Comparison of ENCODE assay signal across 34 mouse cellular contexts in the genomic region with DNA sequence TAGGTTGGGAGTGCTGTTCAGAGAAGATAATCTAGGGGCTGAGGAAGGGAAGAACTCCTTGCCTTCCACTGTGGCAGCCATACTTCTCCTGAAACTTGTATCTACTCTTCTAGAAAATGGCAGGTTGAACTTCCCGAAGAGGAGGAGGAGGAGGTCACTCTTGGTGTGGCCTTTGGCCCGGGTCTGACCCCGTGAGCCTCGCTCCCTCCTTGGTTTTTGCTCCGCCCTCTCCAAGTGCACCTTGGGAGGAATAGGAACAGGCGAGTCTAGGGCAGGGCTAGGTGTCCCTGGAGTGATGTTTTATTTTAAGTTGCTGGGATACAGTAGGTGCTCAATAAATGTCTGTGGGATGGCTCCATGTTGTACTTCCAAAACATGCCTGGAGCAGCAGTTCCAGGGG. TPM values are rescaled to one million over a fixed set of nuclear protein-coding genes. Genes with fewer than 3 reads are reported as not detected.
A peak's percentile ranks its signal among the peaks of the same experiment; 100 is the strongest.
DNase-seq lines count a peak whose midpoint lies in the region; ATAC-seq and TF ChIP-seq lines count a peak whose summit lies in the region.
"Had no signal": no experiment of that assay in that cellular context is flagged by ENCODE, and none has a peak within 500 bp of the region (broad histone marks: within the 10 kb centered on the region; RNA-seq: fewer than 3 reads in every experiment).

No protein-coding gene starts in this region.

- H3K4me1 ChIP-seq in hindbrain, embryonic 15.5 days (replicated peaks) = peaks cover 44% of the 10 kb centered on the region
- H3K4me1 ChIP-seq in hindbrain, embryonic 12.5 days = peaks cover 64% of the 10 kb centered on the region
- H3K4me1 ChIP-seq in E14TG2a.4 (replicated peaks; ENCODE audit: low read depth, low read length) = peaks cover 97% of the 10 kb centered on the region
- peaks cover 6% of the 10 kb centered on the region for H3K4me1 ChIP-seq in ES-Bruce4 (ENCODE audit: control insufficient read depth, insufficient read depth, low read length)

- no peak overlapping the region for H3K4me2 ChIP-seq in hindbrain, embryonic 15.5 days
- no peak overlapping the region for H3K4me2 ChIP-seq in hindbrain, embryonic 12.5 days (replicated peaks)
- H3K4me2 ChIP-seq: embryonic facial prominence, embryonic 13.5 days; heart, embryonic 13.5 days; hindbrain, embryonic 14.5 days had no signal

- peak; percentile 16; the same call in 1 of the 2 replicates for TF ChIP-seq EP300 in ES-Bruce4 (IDR thresholded peaks at IDR 0.05; ENCODE audit: insufficient read depth, low read depth, low read length)

- TF ChIP-seq POLR2A in ES-Bruce4 (IDR thresholded peaks at IDR 0.05; ENCODE audit: insufficient read depth, low read length) = peak; percentile 83

- H3K27ac ChIP-seq in hindbrain, embryonic 15.5 days (replicated peaks) = 0 out of 2 replicates have a peak overlapping the region, but pooled peaks have one; percentile 12
- H3K27ac ChIP-seq in hindbrain, embryonic 12.5 days = no peak overlapping the region
- H3K27ac ChIP-seq in ES-Bruce4 (ENCODE audit: insufficient read depth, low read length) = peak overlapping the region; percentile 80
- H3K27ac ChIP-seq: embryonic facial prominence, embryonic 10.5 days; embryonic facial prominence, embryonic 13.5 days; heart, adult 2 months; heart, embryonic 10.5 days; heart, embryonic 13.5 days; hindbrain, embryonic 14.5 days had no signal

- ATAC-seq in hindbrain, embryonic 15.5 days (ENCODE audit: low FRiP score, low read depth) = no peak
- ATAC-seq in hindbrain, embryonic 12.5 days (ENCODE audit: low FRiP score) = no peak
- no peak for ATAC-seq in megakaryocyte, adult 5-6 weeks (ENCODE audit: poor library complexity, severe bottlenecking)
- ATAC-seq: CD4-positive, CD25-positive, alpha-beta regulatory T cell, adult 4 months; forebrain, embryonic 14.5 days; forebrain, postnatal 0 days; intestine, postnatal 0 days had no signal

- peaks cover 55% of the 10 kb centered on the region for H3K36me3 ChIP-seq in hindbrain, embryonic 15.5 days
- H3K36me3 ChIP-seq in hindbrain, embryonic 12.5 days = peaks cover 40% of the 10 kb centered on the region
- H3K36me3 ChIP-seq in E14TG2a.4 (ENCODE audit: insufficient read depth, low read length) = peaks cover 18% of the 10 kb centered on the region; the same call in 1 of the 2 replicates
- H3K36me3 ChIP-seq in ES-Bruce4 (ENCODE audit: control insufficient read depth, insufficient read depth, low read length, poor library complexity, severe bottlenecking) = no peaks in the 10 kb centered on the region
- H3K36me3 ChIP-seq: embryonic facial prominence, embryonic 13.5 days; heart, embryonic 10.5 days; heart, embryonic 13.5 days had no signal

- H3K4me3 ChIP-seq in hindbrain, embryonic 15.5 days = no peak overlapping the region
- no peak overlapping the region for H3K4me3 ChIP-seq in hindbrain, embryonic 12.5 days
- H3K4me3 ChIP-seq in E14TG2a.4 (replicated peaks; ENCODE audit: low read length) = peak overlapping the region; percentile 75
- peak overlapping the region; percentile 69 for H3K4me3 ChIP-seq in ES-Bruce4 (ENCODE audit: low read depth, low read length)
- H3K4me3 ChIP-seq: embryonic facial prominence, embryonic 10.5 days; embryonic facial prominence, embryonic 13.5 days; erythroblast, embryonic 14.5 days; heart, adult 2 months; heart, embryonic 10.5 days; heart, embryonic 13.5 days had no signal

- H3K9ac ChIP-seq in hindbrain, embryonic 15.5 days = no peak overlapping the region
- no peak overlapping the region for H3K9ac ChIP-seq in hindbrain, embryonic 12.5 days
- peak overlapping the region; percentile 59 for H3K9ac ChIP-seq in ES-Bruce4 (ENCODE audit: low read depth, poor library complexity, severe bottlenecking)
- H3K9ac ChIP-seq: embryonic facial prominence, embryonic 13.5 days; forebrain, postnatal 0 days; heart, embryonic 13.5 days; hindbrain, embryonic 14.5 days had no signal

- TF ChIP-seq CTCF in E14TG2a.4 (conservative IDR thresholded peaks at IDR 0.05; ENCODE audit: low read length) = no peak
- TF ChIP-seq CTCF in ES-Bruce4 (IDR thresholded peaks at IDR 0.05; ENCODE audit: low read depth, low read length) = no peak

- DNase-seq in R1 (ENCODE audit: low read depth, low spot score) = peak; percentile 94
- no peak for DNase-seq in layer of hippocampus, postnatal 36 days
- DNase-seq: adrenal gland, adult 2 months; adrenal gland, postnatal 14 days; cerebellum, adult 11-12 months; cerebellum, adult 8-10 months; cerebellum, postnatal 10 days; cerebellum, postnatal 36 days; embryo, embryonic 11 days; forebrain, postnatal 0 days; gastrocnemius, postnatal 25 days; heart, adult 2 months; heart, postnatal 14 days; heart, postnatal 4 days; kidney, adult 2 months had no signal

- no peaks in the 10 kb centered on the region for H3K9me3 ChIP-seq in hindbrain, embryonic 15.5 days
- H3K9me3 ChIP-seq in hindbrain, embryonic 12.5 days (replicated peaks) = no peaks in the 10 kb centered on the region
- H3K9me3 ChIP-seq in E14TG2a.4 (ENCODE audit: low read length) (no peaks in the 10 kb centered on the region), ES-Bruce4 (replicated peaks; ENCODE audit: control insufficient read depth, insufficient read depth, low read length, poor library complexity, severe bottlenecking) (no peaks in the 10 kb centered on the region)
- H3K9me3 ChIP-seq: embryonic facial prominence, embryonic 10.5 days; embryonic facial prominence, embryonic 13.5 days; heart, embryonic 10.5 days; heart, embryonic 13.5 days had no signal

- H3K27me3 ChIP-seq in hindbrain, embryonic 15.5 days = no peaks in the 10 kb centered on the region
- no peaks in the 10 kb centered on the region for H3K27me3 ChIP-seq in hindbrain, embryonic 12.5 days
- H3K27me3 ChIP-seq in E14TG2a.4 (ENCODE audit: insufficient read depth, low read length) (0 out of 2 replicates have a peak, but pooled peaks cover 2% of the 10 kb centered on the region), ES-Bruce4 (ENCODE audit: control insufficient read depth, insufficient read depth, low read length, poor library complexity, severe bottlenecking) (no peaks in the 10 kb centered on the region)

- WGBS in hindbrain, embryonic 15.5 days = 71% methylated on average over 6 of the region's 6 CpGs
- 67% methylated on average over 6 of the region's 6 CpGs for WGBS in hindbrain, embryonic 12.5 days

RNA-seq across cellular contexts. Expression of gene Slc22a12, which starts 27.9 kb away (rescaled TPM):
- not detected in 2 replicates for polyA plus RNA-seq in hindbrain, embryonic 15.5 days (2015; fragmentation: Nextera tagmentation; extraction: Ambion mirVana)
- not detected in 2 replicates for polyA plus RNA-seq in hindbrain, embryonic 12.5 days (2016; fragmentation: Nextera tagmentation; extraction: Ambion mirVana)
- not detected in 2 replicates for polyA plus RNA-seq in ES-Bruce4 (2011; ENCODE audit: insufficient read depth, insufficient read length, low read depth, missing spikeins)
- total RNA-seq in layer of hippocampus, postnatal 36 days (2021) = under 1 TPM; 0.40 to 0.71 TPM
- not detected in 2 replicates for total RNA-seq in megakaryocyte, adult 5-6 weeks (2015)
- total RNA-seq in megakaryocyte, adult 5-6 weeks (2017) = not detected in 2 replicates
- total RNA-seq: adrenal gland, postnatal 14 days; forebrain, postnatal 0 days; gastrocnemius, adult 8-10 months; gastrocnemius, postnatal 25 days; granulocyte monocyte progenitor cell, adult 5-6 weeks; heart, adult 2 months; heart, postnatal 14 days; heart, postnatal 4 days had no signal
- polyA plus RNA-seq: C2C12; CD4-positive, CD25-positive, alpha-beta regulatory T cell, adult 4 months; embryonic facial prominence, embryonic 10.5 days; embryonic facial prominence, embryonic 13.5 days; erythroblast, embryonic 14.5 days; forebrain, embryonic 14.5 days; heart, adult 2 months; heart, embryonic 10.5 days; heart, embryonic 13.5 days; heart, embryonic 16.5 days; hindbrain, embryonic 14.5 days; intestine, embryonic 14.5 days; intestine, postnatal 0 days had no signal

Comparison
In these comparisons a context has a peak if more than half of its experiments do, and no peak if none do; other contexts are left out.
1. H3K4me3 ChIP-seq: peak in E14TG2a.4 (single experiment) and ES-Bruce4 (single experiment); none in hindbrain, embryonic 15.5 days (single experiment) and hindbrain, embryonic 12.5 days (single experiment).